Mouse (Mus musculus): ENCODE data around the gene Irf2bpl.
A peak's percentile ranks its signal among the peaks of the same experiment; 100 is the strongest.

Gene Irf2bpl

GRCm38 (mm10) chr12:86859924-86860790, 24.4 kb downstream of the Irf2bpl start:
- no peak for DNase-seq (ENCODE audit: low spot score)

- no peak for DNase-seq (ENCODE audit: low spot score)
Observed at GRCm38 (mm10) chr12:86858983-86859872, 25.4 kb downstream of the Irf2bpl start.

GRCm38 (mm10) chr12:86858498-86858897, 26.1 kb downstream of the Irf2bpl start:
- DNase-seq (ENCODE audit: low spot score), result no peak

GRCm38 (mm10) chr12:86857290-86857689, 27.3 kb downstream of the Irf2bpl start:
- DNase-seq (ENCODE audit: low spot score), result no peak

- DNase-seq (ENCODE audit: low spot score), result no peak
Observed at GRCm38 (mm10) chr12:86855670-86856069, 28.9 kb downstream of the Irf2bpl start.

- no peak for DNase-seq (ENCODE audit: low spot score)
Observed at GRCm38 (mm10) chr12:86853516-86853915, 31.1 kb downstream of the Irf2bpl start.

- DNase-seq (ENCODE audit: low spot score), result no peak
Observed at GRCm38 (mm10) chr12:86851313-86851712, 33.3 kb downstream of the Irf2bpl start.

GRCm38 (mm10) chr12:86850746-86851145, 33.9 kb downstream of the Irf2bpl start:
- no peak for DNase-seq (ENCODE audit: low spot score)

- no peak for DNase-seq (ENCODE audit: low spot score)
Observed at GRCm38 (mm10) chr12:86849945-86850626, 34.5 kb downstream of the Irf2bpl start.

- DNase-seq (ENCODE audit: low spot score), result no peak
Observed at GRCm38 (mm10) chr12:86842866-86843459, 41.6 kb downstream of the Irf2bpl start.

GRCm38 (mm10) chr12:86840526-86840925, 44.1 kb downstream of the Irf2bpl start:
- no peak for DNase-seq (ENCODE audit: low spot score)

- no peak for DNase-seq (ENCODE audit: low spot score)
Observed at GRCm38 (mm10) chr12:86838181-86838580, 46.4 kb downstream of the Irf2bpl start.

GRCm38 (mm10) chr12:86836431-86837047, 48.1 kb downstream of the Irf2bpl start:
- DNase-seq (ENCODE audit: low spot score), result peak; percentile 74

GRCm38 (mm10) chr12:86835899-86836298, 48.7 kb downstream of the Irf2bpl start:
- DNase-seq (ENCODE audit: low spot score), result no peak

- peak; percentile 38 for DNase-seq (ENCODE audit: low spot score)
Observed at GRCm38 (mm10) chr12:86834416-86834772, 50.2 kb downstream of the Irf2bpl start.

- peak; percentile 54 for DNase-seq (ENCODE audit: low spot score)
Observed at GRCm38 (mm10) chr12:86833711-86834415, 50.7 kb downstream of the Irf2bpl start.

GRCm38 (mm10) chr12:86832551-86833182, 51.9 kb downstream of the Irf2bpl start:
- peak; percentile 19 for DNase-seq (ENCODE audit: low spot score)

GRCm38 (mm10) chr12:86831591-86832550, 52.7 kb downstream of the Irf2bpl start:
- DNase-seq (ENCODE audit: low spot score), result peak; percentile 46
